Mouse (Mus musculus): ENCODE results near the gene Gpr143.
"Not testable (repeated sequence)": the region's sequence is repeated elsewhere in the genome, so short reads cannot be mapped to it uniquely, and the experiment has no call there.

Gpr143 gene

GRCm38 (mm10) chrX:152781720-152782403 is at the start of gene Gpr143:
Gene Gpr143, plus strand, starts transcription at chrX:152781921.
- DNase-seq (ENCODE audit: low spot score in 2 of 2), result no peak

GRCm38 (mm10) chrX:152735283-152735682 is 46.4 kb upstream of the Gpr143 start:
- no peak for DNase-seq (ENCODE audit: low spot score in 2 of 2)

- no peak for DNase-seq (ENCODE audit: low spot score in 2 of 2)
Observed at GRCm38 (mm10) chrX:152738191-152738590, 43.5 kb upstream of the Gpr143 start.

GRCm38 (mm10) chrX:152738759-152739368 is 42.9 kb upstream of the Gpr143 start:
- DNase-seq (ENCODE audit: low spot score in 2 of 2), result no peak

- no peak for DNase-seq (ENCODE audit: low spot score in 2 of 2)
Observed at GRCm38 (mm10) chrX:152743642-152744041, 38.1 kb upstream of the Gpr143 start.

GRCm38 (mm10) chrX:152745925-152746324 is 35.8 kb upstream of the Gpr143 start:
- DNase-seq (ENCODE audit: low spot score in 2 of 2), result no peak

- DNase-seq (ENCODE audit: low spot score in 2 of 2), result no peak
Observed at GRCm38 (mm10) chrX:152755819-152756218, 25.9 kb upstream of the Gpr143 start.

GRCm38 (mm10) chrX:152756293-152756692 is 25.4 kb upstream of the Gpr143 start:
- no peak for DNase-seq (ENCODE audit: low spot score in 2 of 2)

GRCm38 (mm10) chrX:152762437-152762836 is 19.3 kb upstream of the Gpr143 start:
- no peak for DNase-seq (ENCODE audit: low spot score in 2 of 2)

GRCm38 (mm10) chrX:152762855-152763254 is 18.9 kb upstream of the Gpr143 start:
- DNase-seq (ENCODE audit: low spot score in 2 of 2), result no peak

GRCm38 (mm10) chrX:152764171-152764570 is 17.6 kb upstream of the Gpr143 start:
- DNase-seq (ENCODE audit: low spot score in 2 of 2), result no peak

GRCm38 (mm10) chrX:152768891-152769599 is 12.7 kb upstream of the Gpr143 start, which contains the start of gene Shroom2:
Gene Shroom2, minus strand, starts transcription at chrX:152769465.
- DNase-seq (ENCODE audit: low spot score in 2 of 2), result no peak

GRCm38 (mm10) chrX:152769600-152770157 is 12.0 kb upstream of the Gpr143 start:
- peak in 1 of 2 experiments; percentile 2 for DNase-seq (ENCODE audit: low spot score in 2 of 2)

- no peak for DNase-seq (ENCODE audit: low spot score in 2 of 2)
Observed at GRCm38 (mm10) chrX:152788129-152788528, 6.4 kb downstream of the Gpr143 start.

GRCm38 (mm10) chrX:152788611-152789010 is 6.9 kb downstream of the Gpr143 start:
- DNase-seq (ENCODE audit: low spot score in 2 of 2), result no peak

GRCm38 (mm10) chrX:152805317-152805716 is 23.6 kb downstream of the Gpr143 start:
- no peak for DNase-seq (ENCODE audit: low spot score in 2 of 2)

GRCm38 (mm10) chrX:152813339-152813738 is 31.6 kb downstream of the Gpr143 start:
- DNase-seq (ENCODE audit: low spot score in 2 of 2), result no peak

- peak in 1 of 2 experiments; percentile 1 for DNase-seq (ENCODE audit: low spot score in 2 of 2)
Observed at GRCm38 (mm10) chrX:152818996-152819395, 37.3 kb downstream of the Gpr143 start.

- DNase-seq (ENCODE audit: low spot score in 2 of 2), result not testable (repeated sequence)
Observed at GRCm38 (mm10) chrX:152831003-152831550, 49.4 kb downstream of the Gpr143 start.

GRCm38 (mm10) chrX:152834940-152835339 is 53.2 kb downstream of the Gpr143 start:
- peak; percentile 11 to 47 for DNase-seq (ENCODE audit: low spot score in 2 of 2)

GRCm38 (mm10) chrX:152855076-152855772 is 73.5 kb downstream of the Gpr143 start:
- DNase-seq (ENCODE audit: low spot score in 2 of 2), result no peak

All from right cerebral cortex, adult 2 months (tissue).